Mouse (Mus musculus): ENCODE results near the gene Hoxb6.

DNA sequence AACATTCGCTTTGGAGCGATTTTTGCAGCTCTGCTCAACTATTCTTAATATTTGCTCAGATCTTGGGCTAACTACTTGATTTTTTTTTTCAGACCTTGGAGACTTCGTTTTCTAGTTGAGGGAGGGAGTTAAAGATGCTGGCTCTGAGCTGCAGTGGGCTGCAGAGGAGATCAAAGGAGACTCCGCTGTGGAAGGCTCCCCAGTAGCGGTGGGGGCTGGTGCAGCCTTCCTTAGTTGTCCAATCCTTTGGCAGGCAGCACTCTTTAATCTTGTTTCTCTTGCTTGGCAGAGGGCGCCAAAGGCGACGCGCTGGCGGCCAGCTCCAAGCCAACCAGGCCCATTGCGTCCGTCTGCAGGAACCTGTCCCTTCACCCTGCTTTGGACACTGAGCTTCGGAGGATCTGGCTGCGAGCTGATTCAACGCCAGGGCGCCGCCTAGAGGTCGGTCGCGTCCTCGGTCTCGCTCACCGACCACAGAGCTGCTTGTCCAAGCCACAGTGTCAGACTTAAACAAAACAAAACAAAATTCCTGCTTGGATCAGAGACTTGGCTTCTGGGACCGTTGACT is 30.9 kb upstream of the Hoxb6 start:
- TF ChIP-seq CTCF (IDR thresholded peaks at IDR 0.05; ENCODE audit: extremely low read depth, insufficient read depth, low read length) (peak; percentile 12; the same call in 1 of the 2 replicates), POLR2A (IDR thresholded peaks at IDR 0.05; ENCODE audit: extremely low read depth, insufficient read depth, low read length) (no peak)

Data from cortical plate, adult 2 months (tissue).